Mouse (Mus musculus) forebrain, embryonic 12.5 days (tissue): Measurements from ENCODE around the gene Csnk2a1. TPM values are rescaled to one million over a fixed set of nuclear protein-coding genes. Genes with fewer than 3 reads are reported as not detected.
A peak's percentile ranks its signal among the peaks of the same experiment; 100 is the strongest.

ENCODE experiments used
- ATAC-seq: fragments of 200-750 bp; cut with Nextera tagmentation; 2 replicates; pipeline ENCODE4 v1.8.0; 2017; ENCODE audit warnings: moderate TSS enrichment; ENCODE audit not compliant: low FRiP score
- H3K27ac ChIP-seq: fragments of 300-500 bp; sonication (generic); 2 replicates; pipeline ENCODE4 v1.5.1; 2016; ENCODE audit warnings: mild to moderate bottlenecking
- H3K27me3 ChIP-seq: fragments of 300-500 bp; sonication (generic); 2 replicates; pipeline ENCODE4 v1.6.1; 2016; ENCODE audit warnings: mild to moderate bottlenecking
- H3K36me3 ChIP-seq: fragments of 300-500 bp; sonication (generic); replicated peaks from 2 replicates; pipeline ENCODE4 v1.6.1; 2016; ENCODE audit warnings: mild to moderate bottlenecking
- H3K4me1 ChIP-seq: fragments of 300-500 bp; sonication (generic); 2 replicates; pipeline ENCODE4 v1.6.1; 2016
- H3K4me2 ChIP-seq: fragments of 300-500 bp; sonication (generic); 2 replicates; pipeline ENCODE4 v1.6.1; 2016; ENCODE audit warnings: mild to moderate bottlenecking, moderate library complexity
- H3K4me3 ChIP-seq: fragments of 300-500 bp; sonication (generic); replicated peaks from 2 replicates; pipeline ENCODE4 v1.5.1; 2016; ENCODE audit warnings: mild to moderate bottlenecking
- H3K9ac ChIP-seq: fragments of 300-500 bp; sonication (generic); 2 replicates; pipeline ENCODE4 v1.6.1; 2016; ENCODE audit warnings: mild to moderate bottlenecking
- H3K9me3 ChIP-seq: fragments of 300-500 bp; sonication (generic); 2 replicates; pipeline ENCODE4 v1.6.1; 2016
- WGBS: fragments of 180-500 bp; shearing (Covaris S2); methylation state at CpG from one replicate; pipeline ENCODE4 v1.1.7; 2016; 5-methylcytosine and 5-hydroxymethylcytosine counted together
- polyA plus RNA-seq: library from polyadenylated mRNA; unstranded; fragments of >200 nt; fragmentation: Nextera tagmentation; extraction: Ambion mirVana; gene quantifications from 2 replicates; pipeline ENCODE4 v1.2.1, GENCODE M21; 2016

Gene Csnk2a1
- 101 and 104 TPM in 2 replicates for polyA plus RNA-seq

DNA sequence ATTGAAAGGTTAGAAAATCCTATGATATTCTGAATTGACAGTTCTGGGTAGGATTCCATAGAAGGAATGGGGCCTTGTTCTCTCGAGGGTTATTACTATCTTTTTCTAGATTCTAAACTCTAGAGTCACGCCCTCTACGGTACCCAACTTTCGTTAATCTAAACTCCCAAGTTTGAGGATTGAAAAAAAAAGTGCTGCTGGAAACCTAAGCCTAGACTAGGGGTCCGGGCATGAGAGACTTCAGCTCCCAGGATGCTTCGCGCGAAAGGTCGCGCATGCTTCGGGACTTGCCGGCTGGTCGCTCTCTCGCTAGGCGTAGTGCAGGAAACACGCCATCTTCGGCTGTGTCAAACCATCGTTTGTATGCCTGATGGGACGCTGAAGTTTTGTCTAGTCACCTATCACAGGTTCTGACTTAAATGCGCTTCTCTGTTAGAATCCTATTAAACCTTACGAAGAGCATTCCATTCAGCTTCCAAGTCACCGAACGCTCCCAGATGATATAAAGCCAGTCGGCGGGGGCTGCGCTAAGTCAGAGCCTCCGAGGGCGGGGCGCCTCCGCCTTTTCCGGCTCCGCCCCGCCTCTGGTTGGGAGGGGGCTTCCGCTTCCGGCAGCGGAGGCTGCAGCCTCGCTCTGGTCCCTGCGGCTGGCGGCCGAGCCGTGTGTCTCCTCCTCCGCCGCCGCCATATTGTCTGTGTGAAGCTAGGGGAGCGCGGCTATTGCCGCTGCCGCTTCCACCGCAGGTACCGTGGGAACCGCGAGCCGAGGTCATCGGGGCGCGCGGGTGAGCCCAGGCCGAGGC, at the start of gene Csnk2a1:
Csnk2a1 (plus strand) TSS at position 592 of the 803 bp plus-strand sequence.
- H3K36me3 ChIP-seq, result 0 out of 2 replicates have a peak, but pooled peaks cover 4% of the 10 kb centered on the region
- WGBS, result under 1% methylated on average over 56 of the region's 58 CpGs
- peak within 1 kb of the TSS; percentile 97 for H3K9ac ChIP-seq
- peak within 1 kb of the TSS; percentile 71 for H3K4me2 ChIP-seq
- H3K4me1 ChIP-seq, result peaks cover 20% of the 10 kb centered on the region
- no peaks in the 10 kb centered on the region for H3K9me3 ChIP-seq
- no peaks in the 10 kb centered on the region for H3K27me3 ChIP-seq
- H3K27ac ChIP-seq, result peak within 1 kb of the TSS; percentile 99
- peak; percentile 96 for ATAC-seq
- H3K4me3 ChIP-seq, result peak within 1 kb of the TSS; percentile 95

GRCm38 (mm10) chr2:152177162-152177805, 49.4 kb upstream of the Csnk2a1 start:
- 10% methylated on average over 24 of the region's 24 CpGs for WGBS
- Histone ChIP-seq H3K4me3 (peak overlapping the region; percentile 15; the same call in 1 of the 2 replicates), H3K4me1 (peaks cover 6% of the 10 kb centered on the region), H3K36me3 (no peaks in the 10 kb centered on the region), H3K27ac (no peak overlapping the region), H3K27me3 (0 out of 2 replicates have a peak, but pooled peaks cover 7% of the 10 kb centered on the region), H3K4me2 (peak overlapping the region; percentile 41), H3K9ac (no peak overlapping the region; the same call in 1 of the 2 replicates), H3K9me3 (no peaks in the 10 kb centered on the region; the same call in 1 of the 2 replicates)
- 0 out of 2 replicates have a peak, but pooled peaks have one; percentile 23 for ATAC-seq

DNA sequence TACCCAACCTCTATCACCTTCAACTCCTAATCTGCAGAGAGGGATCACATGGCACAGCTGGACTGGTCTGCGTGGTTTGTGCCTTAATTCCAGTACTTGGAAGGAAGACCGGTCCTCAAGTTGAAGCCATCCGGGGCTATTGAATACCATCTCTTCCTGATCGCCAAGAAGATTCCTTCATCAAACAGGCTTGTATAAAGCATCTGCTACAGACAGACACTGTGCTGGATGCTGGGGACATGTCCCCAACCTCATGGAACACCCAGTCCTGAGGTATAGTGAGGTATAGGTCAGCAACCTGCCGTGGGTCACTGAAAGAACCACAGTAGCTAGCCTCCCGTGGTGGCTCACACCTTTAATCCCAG, 48.9 kb upstream of the Csnk2a1 start:
- Histone ChIP-seq H3K27me3 (0 out of 2 replicates have a peak, but pooled peaks cover 7% of the 10 kb centered on the region), H3K4me2 (no peak overlapping the region), H3K4me3 (no peak overlapping the region), H3K9ac (no peak overlapping the region), H3K4me1 (peaks cover 6% of the 10 kb centered on the region), H3K36me3 (no peaks in the 10 kb centered on the region), H3K27ac (no peak overlapping the region), H3K9me3 (no peaks in the 10 kb centered on the region; the same call in 1 of the 2 replicates)
- no peak for ATAC-seq
- 74% methylated on average over 6 of the region's 6 CpGs for whole genome bisulfite sequencing

GRCm38 (mm10) chr2:152178345-152178744, 48.3 kb upstream of the Csnk2a1 start:
- Histone ChIP-seq H3K27ac (no peak overlapping the region), H3K27me3 (0 out of 2 replicates have a peak, but pooled peaks cover 7% of the 10 kb centered on the region), H3K9me3 (no peaks in the 10 kb centered on the region; the same call in 1 of the 2 replicates), H3K4me3 (no peak overlapping the region), H3K4me2 (no peak overlapping the region), H3K36me3 (no peaks in the 10 kb centered on the region), H3K9ac (no peak overlapping the region), H3K4me1 (peaks cover 6% of the 10 kb centered on the region)
- no peak for ATAC-seq
- whole genome bisulfite sequencing, result 74% methylated on average over 3 of the region's 3 CpGs

DNA sequence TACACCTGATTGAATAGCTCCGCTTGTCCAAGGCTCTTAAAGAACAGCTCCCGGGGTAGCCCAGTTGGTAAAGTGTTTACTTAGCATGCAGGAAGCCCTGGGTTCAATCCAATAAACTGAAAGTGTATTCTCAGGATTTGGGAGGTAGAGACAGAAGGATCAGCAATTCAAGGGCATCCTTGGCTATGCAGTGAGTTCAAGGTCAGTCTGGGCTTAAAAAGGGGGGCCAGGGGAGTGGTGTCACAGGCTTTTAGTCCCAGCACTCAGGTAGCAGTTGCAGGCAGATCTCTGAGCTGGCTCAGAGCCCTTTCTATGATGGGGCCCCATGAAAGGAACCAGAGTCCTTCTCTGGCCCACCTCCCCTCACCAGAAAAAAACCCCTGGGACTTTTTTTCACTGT, 47.3 kb upstream of the Csnk2a1 start:
- WGBS, result 87% methylated on average over 2 of the region's 2 CpGs
- Histone ChIP-seq H3K4me2 (no peak overlapping the region), H3K9me3 (no peaks in the 10 kb centered on the region; the same call in 1 of the 2 replicates), H3K4me3 (no peak overlapping the region), H3K4me1 (peaks cover 6% of the 10 kb centered on the region), H3K36me3 (no peaks in the 10 kb centered on the region), H3K9ac (no peak overlapping the region), H3K27ac (no peak overlapping the region), H3K27me3 (0 out of 2 replicates have a peak, but pooled peaks cover 7% of the 10 kb centered on the region)
- no peak for ATAC-seq

- Histone ChIP-seq H3K27ac (no peak overlapping the region), H3K4me3 (no peak overlapping the region), H3K27me3 (0 out of 2 replicates have a peak, but pooled peaks cover 7% of the 10 kb centered on the region), H3K36me3 (no peaks in the 10 kb centered on the region), H3K9me3 (no peaks in the 10 kb centered on the region), H3K4me2 (no peak overlapping the region), H3K4me1 (peaks cover 6% of the 10 kb centered on the region), H3K9ac (peak overlapping the region; percentile 25; the same call in 1 of the 2 replicates)
- 78% methylated on average over 6 of the region's 6 CpGs for WGBS
- no peak for ATAC-seq
Observed at GRCm38 (mm10) chr2:152180323-152180722, 46.3 kb upstream of the Csnk2a1 start.

- Histone ChIP-seq H3K9me3 (no peaks in the 10 kb centered on the region), H3K36me3 (no peaks in the 10 kb centered on the region), H3K4me2 (no peak overlapping the region), H3K4me1 (no peaks in the 10 kb centered on the region), H3K27me3 (no peaks in the 10 kb centered on the region), H3K4me3 (no peak overlapping the region), H3K9ac (no peak overlapping the region), H3K27ac (no peak overlapping the region)
- 77% methylated on average over 5 of the region's 5 CpGs for WGBS
- no peak for ATAC-seq
Observed at GRCm38 (mm10) chr2:152187132-152187531, 39.5 kb upstream of the Csnk2a1 start.

GRCm38 (mm10) chr2:152189213-152189612, 37.4 kb upstream of the Csnk2a1 start:
- H3K27ac ChIP-seq, result no peak overlapping the region
- H3K9ac ChIP-seq, result no peak overlapping the region
- no peak overlapping the region for H3K4me2 ChIP-seq
- no peaks in the 10 kb centered on the region for H3K4me1 ChIP-seq
- 75% methylated on average over 7 of the region's 7 CpGs for WGBS
- H3K4me3 ChIP-seq, result no peak overlapping the region
- ATAC-seq, result no peak
- no peaks in the 10 kb centered on the region for H3K27me3 ChIP-seq
- no peaks in the 10 kb centered on the region for H3K9me3 ChIP-seq
- no peaks in the 10 kb centered on the region for H3K36me3 ChIP-seq

GRCm38 (mm10) chr2:152189640-152190039, 37.0 kb upstream of the Csnk2a1 start:
- Histone ChIP-seq H3K4me2 (no peak overlapping the region), H3K9ac (no peak overlapping the region), H3K36me3 (no peaks in the 10 kb centered on the region), H3K4me1 (no peaks in the 10 kb centered on the region), H3K27me3 (no peaks in the 10 kb centered on the region), H3K27ac (no peak overlapping the region), H3K9me3 (no peaks in the 10 kb centered on the region), H3K4me3 (no peak overlapping the region)
- no peak for ATAC-seq
- WGBS, result 58% methylated on average over 9 of the region's 9 CpGs

GRCm38 (mm10) chr2:152190161-152190560, 36.5 kb upstream of the Csnk2a1 start:
- no peak for ATAC-seq
- 73% methylated on average over 7 of the region's 7 CpGs for WGBS
- H3K4me1 ChIP-seq, result no peaks in the 10 kb centered on the region
- H3K9me3 ChIP-seq, result no peaks in the 10 kb centered on the region
- H3K9ac ChIP-seq, result no peak overlapping the region
- no peak overlapping the region for H3K4me2 ChIP-seq
- no peak overlapping the region for H3K27ac ChIP-seq
- H3K27me3 ChIP-seq, result no peaks in the 10 kb centered on the region
- no peak overlapping the region for H3K4me3 ChIP-seq
- no peaks in the 10 kb centered on the region for H3K36me3 ChIP-seq

GRCm38 (mm10) chr2:152192591-152193345, 33.9 kb upstream of the Csnk2a1 start:
- Histone ChIP-seq H3K4me2 (no peak overlapping the region), H3K27ac (no peak overlapping the region), H3K9ac (no peak overlapping the region), H3K27me3 (no peaks in the 10 kb centered on the region), H3K4me1 (0 out of 2 replicates have a peak, but pooled peaks cover 3% of the 10 kb centered on the region), H3K9me3 (no peaks in the 10 kb centered on the region), H3K4me3 (no peak overlapping the region), H3K36me3 (no peaks in the 10 kb centered on the region)
- ATAC-seq, result no peak
- 73% methylated on average over 13 of the region's 13 CpGs for WGBS

- ATAC-seq, result no peak
- H3K36me3 ChIP-seq, result no peaks in the 10 kb centered on the region
- WGBS, result 79% methylated on average over 7 of the region's 7 CpGs
- H3K4me1 ChIP-seq, result 0 out of 2 replicates have a peak, but pooled peaks cover 3% of the 10 kb centered on the region
- no peaks in the 10 kb centered on the region for H3K9me3 ChIP-seq
- no peak overlapping the region for H3K9ac ChIP-seq
- no peak overlapping the region for H3K4me3 ChIP-seq
- H3K27me3 ChIP-seq, result no peaks in the 10 kb centered on the region
- H3K27ac ChIP-seq, result no peak overlapping the region
- H3K4me2 ChIP-seq, result no peak overlapping the region
Observed at GRCm38 (mm10) chr2:152193346-152193710, 33.3 kb upstream of the Csnk2a1 start.
